Mouse (Mus musculus): ENCODE results near the gene Mindy4b-ps.

- no peak for TF ChIP-seq CTCF (IDR thresholded peaks at IDR 0.05; ENCODE audit: low read depth, low read length)
- TF ChIP-seq POLR2A (IDR thresholded peaks at IDR 0.05; ENCODE audit: borderline replicate concordance, low read depth, low read length) = no peak
Measured at GRCm38 (mm10) chr3:58828366-58829153, 6.4 kb upstream of the Mindy4b-ps start.

All from bone marrow macrophage, adult 2 months (primary cell).